Comparison of ENCODE assay signal across 9 mouse cellular contexts in genomic region chr11:31169161-31170051, GRCm38 (mm10). TPM values are rescaled to one million over a fixed set of nuclear protein-coding genes. Genes with fewer than 3 reads are reported as not detected.
A peak's percentile ranks its signal among the peaks of the same experiment; 100 is the strongest.
DNase-seq lines count a peak whose midpoint lies in the region; ATAC-seq and TF ChIP-seq lines count a peak whose summit lies in the region.
"Had no signal": no experiment of that assay in that cellular context is flagged by ENCODE, and none has a peak within 500 bp of the region (broad histone marks: within the 10 kb centered on the region; RNA-seq: fewer than 3 reads in every experiment).

No protein-coding gene starts in this region.

- peak overlapping the region; percentile 8; the same call in 1 of the 2 replicates for H3K9ac ChIP-seq in intestine, embryonic 14.5 days (ENCODE audit: low read length)
- H3K9ac ChIP-seq in liver, embryonic 12.5 days: no peak overlapping the region

- peak overlapping the region; percentile 56 for H3K4me3 ChIP-seq in brown adipose tissue, adult 24 weeks (ENCODE audit: insufficient read depth, low read depth, low read length)
- peak overlapping the region; percentile 41 for H3K4me3 ChIP-seq in intestine, embryonic 14.5 days (ENCODE audit: low read depth, low read length)
- peak overlapping the region; percentile 43 for H3K4me3 ChIP-seq in liver, embryonic 12.5 days
- H3K4me3 ChIP-seq in olfactory bulb, adult 2 months (ENCODE audit: insufficient read depth, low read depth, low read length): peak overlapping the region; percentile 55

- no peaks in the 10 kb centered on the region for H3K27me3 ChIP-seq in intestine, embryonic 14.5 days (replicated peaks; ENCODE audit: control insufficient read depth, insufficient read depth, low read length)
- peaks cover 6% of the 10 kb centered on the region; the same call in 1 of the 2 replicates for H3K27me3 ChIP-seq in liver, embryonic 12.5 days (replicated peaks)
- H3K27me3 ChIP-seq: Patski had no signal

- no peak for TF ChIP-seq CTCF in olfactory bulb, adult 2 months (IDR thresholded peaks at IDR 0.05; ENCODE audit: insufficient read depth, low read depth, low read length)

- H3K9me3 ChIP-seq in intestine, embryonic 14.5 days (ENCODE audit: control insufficient read depth, low read length): no peaks in the 10 kb centered on the region
- H3K9me3 ChIP-seq in liver, embryonic 12.5 days (replicated peaks): no peaks in the 10 kb centered on the region

- no peaks in the 10 kb centered on the region for H3K36me3 ChIP-seq in intestine, embryonic 14.5 days (ENCODE audit: control insufficient read depth, insufficient read depth, low read length)
- H3K36me3 ChIP-seq in liver, embryonic 12.5 days: no peaks in the 10 kb centered on the region

- ATAC-seq in intestine, embryonic 14.5 days (replicated peaks; ENCODE audit: low FRiP score, low TSS enrichment, low read depth): peak; percentile 84
- ATAC-seq in liver, embryonic 12.5 days: peak; percentile 72
- ATAC-seq: Patski had no signal

- peak; percentile 1 for DNase-seq in kidney, adult 11 months
- no peak for DNase-seq in kidney, adult 8-10 months
- DNase-seq in fibroblast of lung, adult 2 months (ENCODE audit: low read depth): peak; percentile 33
- DNase-seq in intestine, embryonic 14.5 days (ENCODE audit: low spot score): peak; percentile 75
- no peak for DNase-seq in right cerebral cortex, adult 18-20 months

- no peak overlapping the region for H3K27ac ChIP-seq in brown adipose tissue, adult 24 weeks (replicated peaks; ENCODE audit: low read depth, low read length)
- peak overlapping the region; percentile 61 for H3K27ac ChIP-seq in intestine, embryonic 14.5 days (ENCODE audit: low read depth)
- H3K27ac ChIP-seq in liver, embryonic 12.5 days: no peak overlapping the region
- H3K27ac ChIP-seq in olfactory bulb, adult 2 months (ENCODE audit: insufficient read depth, low read depth, low read length): no peak overlapping the region

- H3K4me1 ChIP-seq in brown adipose tissue, adult 24 weeks (ENCODE audit: control insufficient read depth, insufficient read depth, insufficient read length, low read length): no peaks in the 10 kb centered on the region
- H3K4me1 ChIP-seq in intestine, embryonic 14.5 days (replicated peaks; ENCODE audit: control insufficient read depth, insufficient read depth, low read length): peaks cover 6% of the 10 kb centered on the region; the same call in 1 of the 2 replicates
- peaks cover 6% of the 10 kb centered on the region; the same call in 1 of the 2 replicates for H3K4me1 ChIP-seq in liver, embryonic 12.5 days
- peaks cover 6% of the 10 kb centered on the region for H3K4me1 ChIP-seq in olfactory bulb, adult 2 months (ENCODE audit: control insufficient read depth, insufficient read depth, low read length)

- 2% methylated on average over 20 of the region's 21 CpGs for WGBS in intestine, embryonic 14.5 days
- 6% methylated on average over 20 of the region's 21 CpGs for WGBS in liver, embryonic 12.5 days (ENCODE audit: insufficient replicate concordance)
- 2% methylated on average over 21 of the region's 21 CpGs for WGBS in olfactory bulb, adult 2 months

- TF ChIP-seq POLR2A in olfactory bulb, adult 2 months (IDR thresholded peaks at IDR 0.05; ENCODE audit: insufficient read depth, low read depth, low read length): no peak

- H3K4me2 ChIP-seq in intestine, embryonic 14.5 days (ENCODE audit: low read length): peak overlapping the region; percentile 64
- peak overlapping the region; percentile 63 for H3K4me2 ChIP-seq in liver, embryonic 12.5 days

RNA-seq across cellular contexts. Expression of gene Gm17332, which starts 12.9 kb away (rescaled TPM):
- not detected in 2 replicates for polyA plus RNA-seq in brown adipose tissue, adult 24 weeks (2012; ENCODE audit: insufficient read depth, insufficient read length, missing spikeins)
- polyA plus RNA-seq in intestine, embryonic 14.5 days (2014; fragmentation: Nextera tagmentation; extraction: Ambion mirVana): not detected in 2 replicates
- polyA plus RNA-seq in liver, embryonic 12.5 days (2016; fragmentation: Nextera tagmentation; extraction: Ambion mirVana): not detected in 2 replicates
- not detected in 2 replicates for polyA plus RNA-seq in olfactory bulb, adult 2 months (2012; ENCODE audit: insufficient read depth, insufficient read length, low replicate concordance, missing spikeins)
- polyA plus RNA-seq: Patski had no signal

Comparison
In these comparisons a context has a peak if more than half of its experiments do, and no peak if none do; other contexts are left out.
1. DNase-seq: peak in kidney, adult 11 months (single experiment), fibroblast of lung, adult 2 months (single experiment) and intestine, embryonic 14.5 days (single experiment); none in kidney, adult 8-10 months (0 of 2) and right cerebral cortex, adult 18-20 months (single experiment).
2. Peak in every context shown above with its lines, with median percentiles within 50 percentile points of each other: H3K4me3 ChIP-seq.